Mouse (Mus musculus): ENCODE measurements around the gene Ms4a4a.
"Not testable (repeated sequence)": the region's sequence is repeated elsewhere in the genome, so short reads cannot be mapped to it uniquely, and the experiment has no call there.

Gene Ms4a4a

DNA sequence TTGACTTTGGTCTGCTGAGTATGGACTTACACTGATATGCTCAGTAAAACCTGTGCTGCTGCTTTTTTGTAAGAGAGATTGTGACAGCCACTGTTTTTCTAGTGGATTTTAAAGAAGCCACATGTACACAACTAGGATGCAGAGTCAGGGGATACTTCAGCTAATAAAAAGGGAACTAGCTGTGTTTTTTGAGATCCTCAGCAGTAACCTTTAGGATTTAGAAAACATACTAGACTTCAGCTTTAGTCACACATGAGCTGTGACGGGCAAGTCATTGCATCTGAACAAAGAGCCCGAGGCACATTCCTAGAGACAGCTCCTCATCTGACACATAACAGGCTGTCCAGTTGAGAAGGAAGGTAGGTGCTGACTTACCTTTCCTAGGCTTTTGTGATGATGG lies at the start of gene Ms4a4a:
TSS of gene Ms4a4a (plus strand) at position 251 of the 400 bp plus-strand sequence.
- no peak for DNase-seq (ENCODE audit: low read depth, low spot score)

DNA sequence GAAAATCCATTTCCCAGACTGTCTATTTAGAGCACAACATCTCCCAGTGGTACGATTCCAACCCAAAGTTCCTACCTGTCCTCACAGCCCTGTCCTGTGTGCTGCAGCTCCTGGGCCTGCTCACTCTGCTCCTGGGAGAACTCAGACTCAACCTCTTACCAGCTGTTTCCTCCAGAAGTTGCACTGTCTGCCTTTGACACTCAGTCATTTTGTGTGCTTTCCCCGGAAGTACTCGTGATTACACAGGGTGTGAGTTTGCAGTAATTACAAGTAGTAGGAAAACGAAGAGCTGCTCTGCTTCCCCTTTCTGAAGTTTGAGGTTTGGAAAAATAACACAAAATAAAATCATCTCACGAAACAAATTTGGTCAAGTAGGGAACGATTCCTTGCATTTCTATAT lies 39.4 kb upstream of the Ms4a4a start, which contains the start of gene Ms4a7:
TSS of gene Ms4a7 (minus strand) at position 215 of the 400 bp plus-strand sequence.
- DNase-seq (ENCODE audit: low read depth, low spot score), result no peak

DNA sequence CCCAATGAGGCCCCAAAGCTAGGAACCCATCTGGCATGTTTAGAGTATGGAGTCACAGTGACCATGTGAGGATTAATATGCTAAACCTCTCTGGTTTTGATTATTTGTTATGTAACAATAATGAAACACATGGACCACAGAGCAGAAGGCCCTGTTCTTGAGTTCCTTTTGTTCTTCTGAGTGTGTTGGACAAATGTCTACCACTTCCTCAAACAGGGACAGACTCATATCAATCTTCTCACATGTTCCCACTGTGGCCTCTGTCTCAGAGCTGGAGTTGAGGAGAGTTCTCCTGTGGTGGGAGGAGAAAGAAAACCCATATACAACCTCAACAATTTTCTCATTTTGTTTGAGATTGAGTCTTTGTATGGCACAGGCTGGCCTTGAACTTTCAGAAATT lies 32.2 kb upstream of the Ms4a4a start:
- no peak for DNase-seq (ENCODE audit: low read depth, low spot score)

DNA sequence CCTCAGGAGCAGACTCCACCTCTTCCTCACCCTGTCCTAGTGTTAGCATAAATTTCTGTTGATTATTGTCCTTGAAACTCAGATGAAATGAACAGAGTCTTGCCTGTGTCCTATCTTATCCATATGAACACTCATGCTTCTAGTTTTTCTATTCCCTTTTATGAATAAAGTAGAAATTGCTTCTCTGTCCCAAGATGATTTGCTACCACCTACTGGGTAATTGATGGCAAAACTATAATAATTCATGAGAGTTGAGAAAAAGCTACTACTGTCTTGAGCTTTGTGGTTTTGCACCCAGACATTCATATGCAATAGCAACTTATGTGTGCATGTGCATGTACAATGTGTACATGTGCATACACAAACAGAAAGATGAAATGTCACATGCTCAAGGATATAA lies 31.3 kb upstream of the Ms4a4a start:
- no peak for DNase-seq (ENCODE audit: low read depth, low spot score)

DNA sequence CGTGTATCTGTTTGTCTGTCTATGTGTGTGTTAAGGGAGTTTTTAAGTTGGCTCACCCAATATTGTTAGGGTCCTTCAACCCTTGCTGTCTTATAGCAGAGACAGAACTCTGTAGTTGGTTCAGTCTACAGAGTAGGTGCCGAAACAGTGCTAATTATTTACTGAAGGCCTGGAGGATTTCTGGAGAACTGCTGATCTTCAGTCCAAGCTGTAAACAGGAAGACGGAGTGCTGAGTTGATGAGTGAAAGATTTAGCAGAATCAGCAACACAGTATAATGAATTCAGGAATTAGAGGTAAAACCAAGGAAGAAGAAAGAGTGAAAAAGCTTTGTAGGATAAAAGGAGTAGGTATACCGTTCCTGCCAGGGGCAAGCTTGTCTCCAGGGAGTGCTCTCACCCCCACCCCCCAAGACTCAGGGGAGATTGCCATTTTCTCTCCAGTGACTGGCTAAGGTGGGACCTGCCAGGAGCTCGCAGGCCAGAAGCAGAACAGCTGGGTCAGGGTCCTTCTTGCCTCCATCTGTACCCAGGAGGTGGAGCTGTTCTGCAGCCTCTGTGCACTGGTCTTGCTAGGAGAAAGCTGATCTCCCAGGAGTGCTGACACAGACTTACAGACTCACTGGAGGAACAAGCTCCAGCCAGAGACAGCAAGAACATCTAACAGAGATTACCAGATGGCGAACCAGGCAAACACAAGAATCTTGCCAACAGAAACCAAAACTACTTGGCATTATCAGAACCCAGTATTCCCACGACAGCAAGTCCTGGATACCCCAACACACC lies 25.4 kb upstream of the Ms4a4a start:
- DNase-seq (ENCODE audit: low read depth, low spot score), result no peak

DNA sequence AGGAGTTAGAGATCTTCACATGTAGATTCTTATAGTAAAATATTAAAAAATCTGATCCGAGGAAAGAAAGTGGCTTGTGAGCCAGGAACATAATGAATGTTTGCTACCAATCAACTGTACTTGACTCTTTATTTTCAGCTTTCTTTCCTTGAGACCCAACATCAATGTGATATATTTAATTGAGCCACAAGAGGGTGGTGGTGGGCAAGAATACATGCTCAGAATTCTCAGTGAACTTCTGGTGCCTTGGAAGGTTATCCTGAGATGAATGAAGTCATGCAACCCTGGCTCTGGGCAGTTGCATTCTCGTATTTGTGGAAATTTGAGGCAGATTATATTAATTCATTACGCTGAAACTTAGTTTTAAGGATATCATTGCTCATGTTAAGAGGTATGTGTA lies 23.4 kb upstream of the Ms4a4a start:
- no peak for DNase-seq (ENCODE audit: low read depth, low spot score)

DNA sequence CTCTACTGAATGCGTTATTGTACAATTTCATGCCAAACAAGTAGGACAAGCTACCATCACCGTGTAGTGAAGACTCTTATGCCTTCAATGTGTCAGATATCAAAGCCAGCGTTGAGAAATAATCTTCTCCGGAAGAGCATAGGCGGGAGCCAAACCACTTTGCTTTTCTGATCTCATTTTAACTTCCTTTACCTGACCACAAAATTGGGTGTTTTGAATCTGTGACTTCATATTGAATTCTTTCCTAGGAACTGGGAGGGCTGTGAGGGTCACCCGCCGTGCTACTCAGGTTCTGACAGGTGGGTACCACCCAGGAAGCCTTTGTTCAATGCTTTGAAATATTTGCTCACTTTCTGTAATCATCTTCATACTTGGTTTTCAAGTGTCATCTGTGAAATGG lies 19.6 kb upstream of the Ms4a4a start:
- no peak for DNase-seq (ENCODE audit: low read depth, low spot score)

DNA sequence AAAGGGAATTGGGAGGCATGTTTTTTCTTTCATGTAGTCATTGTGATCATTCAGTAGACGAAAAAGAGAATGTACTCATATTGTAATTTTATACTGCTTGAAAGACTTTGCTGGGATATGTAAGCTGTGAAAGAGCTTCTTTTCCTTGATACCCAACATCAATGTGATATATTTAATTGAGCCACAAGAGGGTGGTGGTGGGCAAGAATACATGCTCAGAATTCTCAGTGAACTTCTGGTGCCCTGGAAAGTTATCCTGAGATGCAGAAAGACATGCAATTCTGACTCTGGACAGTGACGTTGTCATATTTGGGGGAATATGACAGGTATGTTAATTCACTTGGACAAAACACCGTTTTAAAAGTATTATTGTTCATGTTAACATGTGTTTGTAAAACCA lies 15.2 kb upstream of the Ms4a4a start:
- DNase-seq (ENCODE audit: low read depth, low spot score), result no peak

DNA sequence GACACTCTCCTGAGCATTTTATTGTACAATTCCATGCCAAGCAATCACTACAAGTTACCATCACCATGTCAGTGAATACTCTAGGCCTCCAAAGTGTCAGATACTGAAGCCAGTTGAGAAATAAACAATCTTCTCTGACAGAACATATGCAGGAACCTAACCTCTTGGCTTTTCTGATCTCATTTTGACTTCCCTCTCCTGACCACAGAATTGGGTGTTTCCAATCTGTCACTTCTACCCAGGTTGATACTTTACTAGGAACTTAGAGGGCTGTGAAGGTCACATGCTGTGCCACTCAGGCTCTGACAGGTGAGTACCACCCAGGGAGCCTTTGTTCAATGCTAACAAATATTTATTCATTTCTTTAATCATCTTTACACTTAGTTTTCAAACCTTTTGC lies 13.3 kb upstream of the Ms4a4a start:
- no peak for DNase-seq (ENCODE audit: low read depth, low spot score)

DNA sequence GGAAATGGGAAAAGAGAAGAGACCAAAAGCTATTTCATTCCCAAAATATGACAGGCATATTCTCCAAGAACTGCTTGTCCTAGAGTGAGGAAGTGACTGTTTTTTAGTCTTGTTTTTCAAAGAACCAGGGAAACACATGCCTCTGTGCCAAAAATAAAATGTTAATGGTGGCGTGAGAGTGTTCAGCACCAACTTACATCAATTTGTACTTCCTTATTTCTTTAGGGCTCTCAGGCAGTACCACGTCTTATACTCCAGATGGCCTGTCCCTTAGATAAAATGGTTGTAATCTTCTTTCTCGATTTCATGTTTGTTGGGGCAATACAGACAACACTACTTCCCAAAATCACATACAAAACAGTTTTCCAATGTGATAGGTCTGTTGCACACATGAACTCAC lies 7.0 kb upstream of the Ms4a4a start:
- DNase-seq (ENCODE audit: low read depth, low spot score), result no peak

DNA sequence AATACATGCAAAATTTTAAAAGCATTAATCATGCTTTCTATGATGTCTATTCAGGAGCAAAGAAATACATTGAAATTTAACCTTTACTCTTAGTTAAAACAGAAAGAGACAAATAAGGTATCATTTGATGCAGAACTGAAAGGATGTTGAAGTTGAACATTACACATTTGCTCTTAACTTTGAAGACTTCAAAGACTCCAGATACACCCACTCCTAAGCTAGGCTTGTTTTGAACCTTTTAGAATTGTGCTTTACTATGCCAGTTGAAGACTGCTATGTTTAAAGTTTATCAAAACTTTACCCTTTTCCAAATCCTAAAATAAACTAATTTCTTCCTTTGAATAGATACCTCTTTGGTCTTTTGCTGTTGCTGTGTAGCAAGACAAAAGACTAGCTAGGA lies 4.1 kb upstream of the Ms4a4a start:
- DNase-seq (ENCODE audit: low read depth, low spot score), result no peak

DNA sequence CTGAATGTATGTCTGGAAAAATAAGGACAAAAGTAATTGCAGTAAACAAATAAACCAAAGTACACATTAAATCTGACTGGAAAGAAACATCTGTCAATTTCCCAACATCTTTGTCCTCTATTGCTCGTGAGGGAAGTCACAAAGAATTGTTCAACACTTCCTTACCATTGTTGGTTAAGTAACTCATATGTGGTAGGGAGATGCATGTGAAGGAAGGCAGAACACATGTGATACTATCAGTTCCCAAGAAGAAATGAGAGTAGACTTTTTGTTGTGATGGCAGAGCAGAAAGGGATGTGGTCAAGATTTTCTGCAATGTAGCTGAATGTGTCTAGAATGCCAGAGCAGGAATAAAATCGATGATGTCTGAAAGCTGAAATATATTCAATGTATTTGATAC lies 1.1 kb downstream of the Ms4a4a start:
- DNase-seq (ENCODE audit: low read depth, low spot score), result no peak

DNA sequence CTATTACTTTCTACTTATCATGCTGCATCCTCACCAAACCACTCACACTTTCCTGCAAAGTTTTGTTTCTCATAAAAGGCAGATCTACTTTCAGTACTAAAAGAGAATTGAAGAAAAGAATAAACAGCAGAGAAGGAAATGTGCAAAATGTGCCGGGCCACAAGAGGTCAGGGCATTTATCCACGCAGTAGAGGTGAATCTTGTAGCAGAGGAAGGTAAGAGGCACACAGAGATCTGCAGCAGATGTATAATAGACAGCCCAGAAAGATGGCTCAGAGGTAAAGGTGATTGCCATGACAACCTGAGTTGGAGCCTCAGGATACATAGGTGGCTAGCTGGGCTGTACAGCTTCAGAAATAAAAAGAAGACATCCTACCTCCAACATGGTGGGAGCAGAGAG lies 11.8 kb downstream of the Ms4a4a start:
- DNase-seq (ENCODE audit: low read depth, low spot score), result no peak

DNA sequence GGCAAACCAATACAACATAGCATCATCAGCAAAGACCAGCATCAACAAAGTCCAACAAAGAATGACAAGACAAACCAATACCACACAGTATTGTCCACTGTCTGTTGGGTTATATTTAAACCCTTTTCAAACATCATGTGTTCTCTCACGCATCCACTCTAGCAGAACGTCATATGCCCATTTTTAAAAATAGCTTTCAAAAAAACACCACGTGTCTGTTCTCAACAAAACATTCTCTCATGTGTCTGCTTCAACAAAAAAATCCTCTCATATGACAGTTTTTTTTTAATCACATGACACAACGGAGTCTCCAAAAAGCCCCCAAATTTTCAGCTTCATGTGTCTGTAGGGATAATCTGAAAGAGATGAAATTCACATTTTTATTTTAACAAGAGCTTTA lies 12.4 kb downstream of the Ms4a4a start:
- DNase-seq (ENCODE audit: low read depth, low spot score), result no peak

DNA sequence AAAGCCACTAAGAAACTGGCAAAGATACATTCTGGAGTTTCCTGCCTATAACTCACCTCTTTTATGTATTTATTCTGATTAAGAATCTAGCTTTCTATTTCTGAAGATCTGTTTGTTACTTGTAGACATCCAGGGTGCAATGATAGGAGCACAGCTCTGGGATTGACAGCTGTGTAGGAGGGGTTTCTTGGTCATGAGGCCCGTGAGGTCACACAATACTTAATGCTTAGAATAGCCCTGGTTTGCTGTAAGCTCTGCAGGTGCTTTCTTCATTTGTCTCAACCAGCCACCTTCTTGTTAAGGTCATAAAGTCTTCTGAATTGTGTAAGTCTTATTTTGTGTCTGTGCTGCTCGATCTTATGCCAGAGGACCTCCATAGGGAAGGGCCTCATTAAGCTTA lies 13.6 kb downstream of the Ms4a4a start:
- no peak for DNase-seq (ENCODE audit: low read depth, low spot score)

DNA sequence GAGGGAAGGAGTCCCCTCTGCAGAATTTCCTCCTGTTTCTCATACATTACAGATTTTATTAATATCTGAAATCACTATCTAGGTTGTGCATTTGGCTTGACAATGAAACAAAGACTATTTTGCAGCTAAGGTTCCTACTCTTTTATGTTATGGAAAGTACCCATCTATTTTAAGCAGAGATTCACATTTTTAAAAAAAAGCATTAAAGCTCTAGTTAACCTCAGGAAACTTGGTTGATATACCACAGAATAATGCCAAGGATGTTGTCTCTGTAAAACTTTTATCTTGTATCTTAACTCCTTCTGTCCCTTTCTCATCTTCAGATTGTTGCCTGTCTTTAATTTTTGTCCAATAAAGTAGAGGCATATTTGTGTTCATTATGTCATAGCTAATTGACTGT lies 20.4 kb downstream of the Ms4a4a start:
- DNase-seq (ENCODE audit: low read depth, low spot score), result no peak

DNA sequence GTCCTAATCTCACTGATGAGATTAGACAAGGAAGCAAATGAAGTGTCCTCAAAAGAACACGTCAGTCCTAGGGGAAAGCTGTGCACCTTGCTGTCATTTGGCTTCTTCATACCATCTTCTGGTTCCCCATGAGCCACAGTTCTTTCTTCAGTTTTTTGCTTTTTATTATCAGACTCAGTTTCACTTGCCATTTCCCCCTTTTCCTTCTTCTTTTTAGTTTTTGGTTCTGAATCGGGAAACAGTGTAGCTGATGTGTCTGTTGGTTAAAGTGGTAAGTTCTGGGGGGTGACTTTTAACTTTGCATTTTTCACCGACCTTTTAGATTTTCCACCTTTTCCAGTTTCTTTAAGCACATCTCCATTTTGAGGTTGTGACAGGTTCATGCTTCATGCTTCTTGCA lies 29.2 kb downstream of the Ms4a4a start, which contains the start of gene Ms4a4c:
TSS of gene Ms4a4c (plus strand) at position 244 of the 400 bp plus-strand sequence.
- DNase-seq (ENCODE audit: low read depth, low spot score), result no peak

DNA sequence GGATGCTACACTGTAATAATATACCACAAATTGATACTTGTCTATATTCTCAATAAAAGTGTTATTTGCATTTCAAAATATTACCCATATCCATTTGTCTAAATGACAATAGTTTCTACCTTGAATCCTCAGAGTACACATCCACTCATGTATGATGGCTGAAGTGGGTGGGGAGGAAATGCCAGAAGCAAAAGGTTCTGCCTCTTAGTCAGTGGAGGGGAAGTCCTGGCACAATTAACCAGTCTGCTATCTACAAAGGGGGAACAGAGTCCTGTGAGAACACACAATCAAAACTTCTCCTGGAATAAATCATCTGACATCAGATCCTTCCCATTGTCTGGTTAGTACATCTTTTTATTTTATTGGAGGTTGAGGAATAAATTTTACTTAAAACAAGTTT lies 32.1 kb downstream of the Ms4a4a start:
- DNase-seq (ENCODE audit: low read depth, low spot score), result no peak

DNA sequence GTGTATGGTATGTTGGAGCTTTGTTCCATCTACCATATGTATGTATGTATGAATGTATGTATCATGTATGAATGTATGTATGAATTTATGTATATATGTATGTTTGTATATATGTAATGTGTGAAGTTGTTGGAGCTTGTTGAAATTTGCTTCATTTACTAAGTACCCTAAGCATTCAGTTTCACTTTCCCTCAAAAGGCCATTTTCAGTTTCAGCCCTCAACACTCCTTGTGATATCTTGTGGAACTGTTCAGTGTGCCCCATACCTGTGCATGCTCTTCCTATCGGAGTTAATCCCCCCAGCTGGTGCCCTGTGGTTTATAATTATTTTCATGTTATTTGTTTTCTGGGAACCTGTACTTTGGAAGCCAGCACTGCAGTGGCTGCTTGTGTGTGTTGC lies 33.3 kb downstream of the Ms4a4a start:
- no peak for DNase-seq (ENCODE audit: low read depth, low spot score)

DNA sequence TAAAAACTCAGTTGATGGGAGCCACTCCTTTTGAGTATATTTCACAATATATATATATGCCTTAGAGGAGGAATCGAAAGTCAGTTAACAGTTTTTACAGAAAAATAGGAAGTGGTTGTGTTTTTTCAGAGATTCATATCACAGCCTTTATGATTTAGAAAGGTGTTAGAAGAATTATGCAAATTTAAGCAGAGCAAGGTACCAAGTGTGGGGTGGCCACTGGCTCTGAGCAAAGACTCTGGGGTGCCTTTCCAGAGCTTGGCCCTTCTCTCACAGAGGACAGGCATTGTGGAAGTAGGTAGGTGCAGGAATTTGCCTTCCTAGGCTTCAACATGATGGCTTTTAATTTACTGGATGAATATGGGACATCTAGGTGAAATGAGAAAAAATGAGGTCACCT lies 36.3 kb downstream of the Ms4a4a start:
- DNase-seq (ENCODE audit: low read depth, low spot score), result no peak

DNA sequence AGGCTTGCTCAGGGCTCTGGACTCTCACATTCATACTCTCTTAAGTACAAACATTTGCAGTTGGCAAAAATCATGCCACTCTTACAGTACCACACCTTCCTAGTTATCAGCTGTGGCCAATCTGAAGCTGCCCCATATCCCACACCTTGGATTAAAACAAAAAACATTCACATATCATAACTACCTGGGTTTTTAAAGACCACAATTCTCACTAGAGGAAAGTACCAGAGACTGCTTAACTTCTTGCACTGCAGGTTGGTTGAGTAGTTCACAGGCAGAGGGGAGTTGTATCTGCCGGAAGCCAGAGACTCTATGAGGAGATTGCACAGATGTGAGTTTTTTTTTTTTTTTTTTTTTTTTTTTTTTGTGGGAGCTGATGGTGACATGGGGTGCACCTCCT lies 38.8 kb downstream of the Ms4a4a start:
- no peak for DNase-seq (ENCODE audit: low read depth, low spot score)

DNA sequence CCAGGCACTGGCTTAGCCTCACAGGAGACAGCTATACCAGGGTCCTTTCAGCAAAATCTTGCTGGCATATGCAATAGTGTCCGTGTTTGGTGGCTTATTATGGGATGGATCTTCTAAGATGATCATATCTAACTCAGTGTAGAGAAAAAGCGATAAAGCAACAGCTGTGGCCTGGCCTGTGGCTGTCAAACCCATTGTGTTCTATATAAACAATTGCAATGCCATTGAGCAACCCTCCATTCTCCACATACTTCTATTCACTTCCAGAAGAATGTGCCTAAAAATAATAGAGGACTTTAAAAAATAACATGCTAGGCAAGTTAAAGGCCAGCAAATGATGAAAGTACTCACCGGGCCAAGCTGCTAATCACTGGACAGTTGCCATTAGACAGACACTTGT lies 40.3 kb downstream of the Ms4a4a start:
- DNase-seq (ENCODE audit: low read depth, low spot score), result no peak

DNA sequence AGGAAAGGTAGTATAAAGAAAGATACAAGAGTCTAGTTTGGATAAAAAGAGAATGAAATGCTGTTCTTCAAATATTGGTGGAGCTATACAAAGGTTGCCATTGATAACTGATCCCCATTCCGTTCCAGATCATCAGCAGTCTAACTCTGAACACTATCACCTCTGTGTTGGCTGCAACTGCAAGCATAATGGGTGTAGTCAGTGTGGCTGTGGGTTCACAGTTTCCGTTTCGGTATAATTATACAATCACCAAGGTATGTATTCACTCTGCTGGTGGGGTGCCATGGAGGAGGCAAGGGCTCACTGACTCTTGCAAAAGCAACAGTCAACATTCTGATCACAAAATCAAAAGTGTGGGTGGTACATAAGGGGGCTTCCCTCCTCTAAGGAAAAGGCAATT lies 43.5 kb downstream of the Ms4a4a start:
- not testable (repeated sequence) for DNase-seq (ENCODE audit: low read depth, low spot score)

DNA sequence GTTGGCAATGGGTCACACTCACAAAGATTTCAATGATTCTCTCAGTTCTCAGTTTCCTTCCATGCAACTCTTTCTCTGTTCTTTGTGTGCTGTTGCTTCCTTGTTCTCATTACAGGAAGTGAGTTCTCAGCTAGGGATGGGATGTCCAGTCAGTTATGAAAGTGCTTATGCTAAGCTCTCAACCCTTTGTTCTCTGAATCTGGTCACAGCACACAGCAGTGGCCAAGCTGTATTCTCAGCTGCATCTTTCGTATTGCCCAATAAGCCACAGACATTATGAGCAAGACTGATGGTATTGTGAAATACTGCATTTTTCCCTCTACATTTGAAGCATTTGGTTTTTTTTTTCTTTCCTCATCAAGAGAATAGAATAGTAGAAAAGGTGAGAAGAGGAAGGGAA lies 55.9 kb downstream of the Ms4a4a start:
- not testable (repeated sequence) for DNase-seq (ENCODE audit: low read depth, low spot score)

Data from WW6 (cell line).